Mouse (Mus musculus) embryonic facial prominence, embryonic 11.5 days (tissue): ENCODE measurements around the gene Bicral. TPM values are rescaled to one million over a fixed set of nuclear protein-coding genes. Genes with fewer than 3 reads are reported as not detected.
A peak's percentile ranks its signal among the peaks of the same experiment; 100 is the strongest.

Experiments
- ATAC-seq: fragments of 200-750 bp; cut with Nextera tagmentation; replicated peaks from 2 replicates; pipeline ENCODE4 v1.8.0; 2017; ENCODE audit warnings: low read depth; ENCODE audit not compliant: insufficient number of reproducible peaks, low FRiP score, low TSS enrichment
- DNase-seq: peaks from one replicate; pipeline ENCODE4 v3.0.0-alpha.2; 2015; ENCODE audit warnings: low spot score
- H3K27ac ChIP-seq: fragments of 300-500 bp; sonication (generic); replicated peaks from 2 replicates; pipeline ENCODE4 v1.5.1; 2014; ENCODE audit warnings: mild to moderate bottlenecking, low read depth, low read length, control low read depth
- H3K27me3 ChIP-seq: fragments of 300-500 bp; sonication (generic); 2 replicates; pipeline ENCODE4 v1.6.1; 2014; ENCODE audit warnings: mild to moderate bottlenecking, low read length, moderate library complexity, mixed read lengths; ENCODE audit not compliant: control insufficient read depth, insufficient read depth
- H3K36me3 ChIP-seq: fragments of 300-500 bp; sonication (generic); replicated peaks from 2 replicates; pipeline ENCODE4 v1.6.1; 2014; ENCODE audit warnings: low read depth, mild to moderate bottlenecking, low read length, moderate library complexity, mixed read lengths; ENCODE audit not compliant: control insufficient read depth, insufficient read depth
- H3K4me1 ChIP-seq: fragments of 300-500 bp; sonication (generic); 2 replicates; pipeline ENCODE4 v1.6.1; 2014; ENCODE audit warnings: low read length, mixed read lengths; ENCODE audit not compliant: control insufficient read depth, insufficient read depth
- H3K4me2 ChIP-seq: fragments of 300-500 bp; sonication (generic); 2 replicates; pipeline ENCODE4 v1.6.1; 2014; ENCODE audit warnings: low read depth, mild to moderate bottlenecking, control low read depth, low read length, moderate library complexity
- H3K4me3 ChIP-seq: fragments of 300-500 bp; sonication (generic); 2 replicates; pipeline ENCODE4 v1.5.1; 2014; ENCODE audit warnings: low read depth, low read length, control low read depth
- H3K9ac ChIP-seq: fragments of 300-500 bp; sonication (generic); replicated peaks from 2 replicates; pipeline ENCODE4 v1.6.1; 2014; ENCODE audit warnings: mild to moderate bottlenecking, control low read depth, low read length
- H3K9me3 ChIP-seq: fragments of 300-500 bp; sonication (generic); replicated peaks from 2 replicates; pipeline ENCODE4 v1.6.1; 2016; ENCODE audit warnings: mild to moderate bottlenecking, low read length, inconsistent platforms, mixed read lengths; ENCODE audit not compliant: control insufficient read depth
- WGBS: fragments of 180-500 bp; shearing (Covaris S2); extraction: QIAGEN DNeasy Blood & Tissue Kit; methylation state at CpG from one replicate; pipeline ENCODE4 v1.1.7; 2014; 5-methylcytosine and 5-hydroxymethylcytosine counted together
- polyA plus RNA-seq: library from polyadenylated mRNA; unstranded; fragments of >200 nt; fragmentation: Nextera tagmentation; extraction: Ambion mirVana; gene quantifications from 2 replicates; pipeline ENCODE4 v1.2.1, GENCODE M21; 2014

Bicral gene
- polyA plus RNA-seq, 1 experiment from 2014 or later = 4.7 TPM

DNA sequence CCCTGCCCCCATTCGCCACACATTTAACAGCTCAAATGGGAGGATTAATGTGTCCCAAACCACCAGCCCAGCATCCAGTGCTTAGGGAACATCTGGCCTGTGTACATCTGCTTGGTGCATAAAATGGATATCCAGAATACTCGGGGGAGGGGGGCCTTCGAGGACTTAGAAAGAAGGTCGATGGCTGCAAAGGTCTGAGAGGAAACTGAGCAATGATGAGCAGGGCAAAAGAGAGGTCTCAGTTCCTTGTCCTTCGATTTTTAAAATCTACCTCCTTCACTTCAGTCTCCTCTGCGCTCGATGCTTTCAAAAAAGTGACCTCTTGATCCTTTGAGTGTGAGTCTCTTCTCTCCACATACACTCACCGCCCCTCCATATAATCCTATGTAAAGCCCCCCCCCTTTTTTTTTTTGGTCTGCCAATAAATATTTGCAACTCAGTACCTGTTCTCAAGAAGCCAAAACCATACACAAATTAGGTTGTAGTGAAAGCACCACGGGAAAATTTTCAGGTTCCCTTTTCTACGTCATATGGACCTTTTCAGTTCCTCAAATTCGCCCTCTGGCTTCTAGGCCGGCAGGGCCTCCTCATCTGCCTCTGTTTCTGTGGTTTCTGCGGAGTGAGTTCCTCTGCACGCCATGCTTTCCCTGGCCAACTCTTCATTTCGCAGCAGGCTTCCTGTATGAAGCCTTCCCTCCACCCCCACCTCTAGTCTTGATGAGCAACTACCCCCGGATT, 107.1 kb downstream of the Bicral start:
- ATAC-seq = no peak
- H3K9me3 ChIP-seq = no peaks in the 10 kb centered on the region
- H3K4me3 ChIP-seq = peak overlapping the region; percentile 73
- H3K27ac ChIP-seq = peak overlapping the region; percentile 78
- no peaks in the 10 kb centered on the region for H3K36me3 ChIP-seq
- peak overlapping the region; percentile 71 for H3K9ac ChIP-seq
- H3K4me1 ChIP-seq = no peaks in the 10 kb centered on the region
- no peaks in the 10 kb centered on the region for H3K27me3 ChIP-seq
- H3K4me2 ChIP-seq = peak overlapping the region; percentile 50
- DNase-seq = no peak
- 28% methylated on average over 16 of the region's 16 CpGs for WGBS

GRCm38 (mm10) chr17:46750580-46750979, 107.7 kb downstream of the Bicral start:
- Histone ChIP-seq H3K4me1 (no peaks in the 10 kb centered on the region), H3K9ac (peak overlapping the region; percentile 71; the same call in 1 of the 2 replicates), H3K9me3 (no peaks in the 10 kb centered on the region), H3K27me3 (no peaks in the 10 kb centered on the region), H3K4me2 (no peak overlapping the region; the same call in 1 of the 2 replicates), H3K27ac (no peak overlapping the region), H3K36me3 (no peaks in the 10 kb centered on the region), H3K4me3 (no peak overlapping the region; the same call in 1 of the 2 replicates)
- DNase-seq (no peak), ATAC-seq (no peak)
- 92% methylated on average over 4 of the region's 4 CpGs for WGBS

DNA sequence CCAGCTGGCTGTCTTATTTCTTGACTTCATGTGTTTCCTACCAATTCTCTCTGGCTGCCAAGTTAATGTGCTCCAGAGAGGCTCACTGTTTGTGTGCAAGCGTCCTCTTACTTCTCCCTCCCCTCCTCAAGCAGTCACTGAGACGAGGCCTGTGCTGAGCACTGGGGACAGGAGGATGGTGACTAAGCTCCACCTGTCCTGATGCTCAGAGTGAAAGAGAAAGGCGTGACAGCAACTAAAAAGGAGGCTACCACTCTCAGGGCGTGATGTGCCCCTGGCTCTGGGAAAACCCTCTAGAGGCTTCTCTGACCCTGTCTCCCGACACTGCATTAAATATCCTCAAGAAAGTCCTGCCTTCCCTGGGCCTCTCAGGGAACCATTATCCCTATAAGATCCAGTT, 109.0 kb downstream of the Bicral start:
- Histone ChIP-seq H3K4me3 (no peak overlapping the region), H3K9me3 (no peaks in the 10 kb centered on the region), H3K4me2 (no peak overlapping the region), H3K27me3 (no peaks in the 10 kb centered on the region), H3K4me1 (no peaks in the 10 kb centered on the region), H3K9ac (no peak overlapping the region), H3K36me3 (no peaks in the 10 kb centered on the region), H3K27ac (no peak overlapping the region)
- DNase-seq (no peak), ATAC-seq (no peak)
- WGBS = 85% methylated on average over 5 of the region's 5 CpGs

Other genes with a start within 250 kb of the Bicral start
- 25.7 and 34.5 TPM in 2 replicates for gene Ptk7, start 229.0 kb downstream of the Bicral start, polyA plus RNA-seq
- 17.7 and 22.5 TPM in 2 replicates for gene Klc4, start 212.5 kb downstream of the Bicral start, polyA plus RNA-seq
- 114 and 117 TPM in 2 replicates for gene Mrpl2, start 212.3 kb downstream of the Bicral start, polyA plus RNA-seq
- 27.9 and 28.1 TPM in 2 replicates for gene Cul7, start 208.1 kb downstream of the Bicral start, polyA plus RNA-seq
- 54.0 and 61.6 TPM in 2 replicates for gene Rrp36, start 184.1 kb downstream of the Bicral start, polyA plus RNA-seq
- gene Mea1, start 179.7 kb downstream of the Bicral start, polyA plus RNA-seq = 165 and 186 TPM in 2 replicates
- gene Klhdc3, start 177.6 kb downstream of the Bicral start, polyA plus RNA-seq = 117 and 121 TPM in 2 replicates
- 111 and 115 TPM in 2 replicates for gene Ppp2r5d, start 153.4 kb downstream of the Bicral start, polyA plus RNA-seq
- 13.9 and 17.4 TPM in 2 replicates for gene Pex6, start 147.0 kb downstream of the Bicral start, polyA plus RNA-seq
- 0.35 and 0.62 TPM in 2 replicates for gene Gnmt, start 129.3 kb downstream of the Bicral start, polyA plus RNA-seq
- gene Cnpy3, start 106.3 kb downstream of the Bicral start, polyA plus RNA-seq = 52.2 and 55.1 TPM in 2 replicates
- 0.32 and 0.49 TPM in 2 replicates for gene Ptcra, start 94.8 kb downstream of the Bicral start, polyA plus RNA-seq
- 54.1 and 56.0 TPM in 2 replicates for gene 2310039H08Rik, start 85.8 kb downstream of the Bicral start, polyA plus RNA-seq
- 198 and 207 TPM in 2 replicates for gene Rpl7l1, start 75.8 kb downstream of the Bicral start, polyA plus RNA-seq
- gene Tbcc, start 32.2 kb upstream of the Bicral start, polyA plus RNA-seq = 73.7 and 78.8 TPM in 2 replicates
- not detected in 2 replicates for gene Prph2, start 52.0 kb upstream of the Bicral start, polyA plus RNA-seq
- 15.0 and 16.1 TPM in 2 replicates for gene Ubr2, start 152.1 kb upstream of the Bicral start, polyA plus RNA-seq